Mouse (Mus musculus) gastrocnemius, postnatal 14 days (tissue): ENCODE results near the gene Ang. TPM values are rescaled to one million over a fixed set of nuclear protein-coding genes. Genes with fewer than 3 reads are reported as not detected.

ENCODE experiments used
- DNase-seq: peaks from one replicate; pipeline ENCODE4 v3.0.0; 2021; ENCODE audit warnings: mixed read lengths
- intact Hi-C: fragments of 180-260 bp; cut with DNase I; formaldehyde crosslinking; loops from one replicate; pipeline ENCODE4 v1.15.1; 2025; ENCODE audit warnings: low total_unique reads
- long read RNA-seq, 2 experiments: library from polyadenylated mRNA; stranded (forward); transcript quantifications; one replicate each; pipeline ENCODE4 v2.0.0; 2021
- total RNA-seq, 2 experiments: library from RNA; stranded (reverse); gene quantifications; 2 replicates each; pipeline ENCODE4 v1.2.3; 2021

Ang gene
- total RNA-seq: 1 to 10 TPM; 3.6 to 3.8 TPM
- long read RNA-seq, experiment 1, partial matches to known transcripts: 0 of 2 reads
- long read RNA-seq, experiment 1, other reads (novel, unspliced or antisense): 1 of 2 reads
- long read RNA-seq, experiment 2: 0 reads

DNA sequence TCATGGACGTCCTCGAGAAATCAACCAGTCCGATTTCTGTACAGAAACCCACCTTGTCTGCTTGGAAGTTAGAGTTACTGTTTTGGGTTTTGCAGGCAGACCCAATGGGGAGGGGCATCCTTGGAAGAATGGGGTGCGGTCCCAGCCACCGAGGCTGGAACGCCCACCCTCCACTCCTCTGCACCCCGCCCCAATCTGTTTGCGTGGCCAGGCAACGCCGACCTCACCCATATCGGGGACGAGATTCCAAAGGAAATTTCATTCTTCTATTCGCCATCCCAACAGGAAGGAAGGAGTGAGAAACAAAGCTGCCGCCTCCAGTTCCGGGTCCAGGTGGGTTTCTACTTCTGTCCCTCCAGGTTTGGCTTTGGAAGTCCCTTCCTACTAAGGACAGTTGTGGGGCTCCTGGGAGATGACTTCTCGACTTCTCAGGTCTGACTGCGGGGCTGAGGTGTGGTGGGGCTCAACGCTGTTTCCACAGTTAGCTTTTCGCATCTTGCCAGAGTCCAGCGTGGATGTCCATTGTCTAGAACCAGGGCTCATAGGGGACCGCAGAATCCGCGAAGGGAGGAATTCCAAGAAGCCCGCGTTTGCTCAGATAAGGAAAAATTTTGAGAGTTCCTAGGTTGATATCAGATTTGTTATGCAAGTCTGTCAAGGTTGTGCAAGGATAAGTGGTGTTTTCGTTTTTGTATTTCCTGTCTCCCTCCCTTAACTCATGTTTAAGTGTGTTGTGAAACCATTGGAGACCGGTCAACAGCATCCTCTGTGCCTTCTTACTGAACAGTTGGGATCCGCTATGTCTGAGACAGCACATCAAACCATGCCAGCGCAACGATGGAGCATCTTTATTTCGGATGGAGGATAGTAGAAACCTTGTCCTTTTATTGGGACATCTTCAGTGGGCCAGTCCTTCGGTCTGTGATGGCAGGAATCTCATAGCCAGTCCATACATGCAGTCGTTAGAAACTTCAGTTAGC, at the start of gene Ang, which contains the start of gene Rnase4:
Gene Ang (plus strand): TSS at position 230 of the 980 bp plus-strand sequence.
Gene Rnase4 (plus strand): TSS at position 157 of the 980 bp plus-strand sequence.
- DNase-seq: peak; percentile 79
- intact Hi-C loops: loop anchor here (10.0 kb wide), 1 partner anchor 286 kb away; the partner anchor contains the start of genes Ccnb1ip1 and Parp2

DNA sequence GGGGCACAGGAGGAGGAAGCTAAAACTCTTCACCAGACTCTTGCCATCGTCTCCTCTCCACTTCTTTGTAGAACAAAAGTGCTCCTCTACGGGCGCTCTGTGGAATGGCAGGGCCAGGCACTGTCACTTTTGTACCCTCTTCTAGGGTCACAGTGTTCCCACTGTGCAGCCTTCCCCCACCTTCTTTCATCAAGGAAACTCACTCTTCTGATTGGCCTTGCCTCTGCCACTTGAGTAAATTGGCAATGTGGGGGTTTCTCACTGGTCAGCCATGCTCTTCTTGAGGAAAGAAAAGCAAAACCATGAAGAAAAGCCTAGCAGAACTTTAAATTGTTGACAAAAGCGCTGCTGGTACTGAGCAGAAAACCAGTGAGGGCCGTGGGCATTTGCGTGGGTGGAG, 49.2 kb upstream of the Ang start, which contains the start of gene Rnase9:
Gene Rnase9 (minus strand): TSS at position 101 of the 400 bp plus-strand sequence.
- no peak for DNase-seq
- intact Hi-C loops: no loop called here

- intact Hi-C loops: no loop called here
- DNase-seq: no peak
These were observed 43.1 kb upstream of the Ang start for GRCm38 (mm10) chr14:51047846-51048245.

DNA sequence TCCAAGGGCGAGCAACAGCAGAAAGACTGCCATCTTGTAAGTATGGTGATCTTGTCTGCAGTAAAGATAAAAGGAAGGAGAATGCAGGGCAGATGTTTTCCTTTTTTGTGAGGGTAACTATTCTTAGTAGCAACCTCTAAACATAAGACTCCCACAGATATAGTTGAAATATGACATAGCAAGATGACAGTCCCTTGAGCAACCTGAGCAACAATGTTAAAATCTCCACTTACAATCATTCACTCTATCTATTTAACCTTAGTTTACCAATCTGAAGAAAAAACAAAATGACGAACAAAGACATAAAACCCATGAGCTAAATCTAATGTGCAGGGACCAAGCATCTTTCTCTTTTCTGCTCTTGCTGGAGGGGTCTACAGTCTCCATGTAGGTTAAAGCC, 40.9 kb upstream of the Ang start, which contains the start of gene Rnase11:
Gene Rnase11 (minus strand): TSS at position 101 of the 400 bp plus-strand sequence.
- DNase-seq: no peak
- intact Hi-C loops: no loop called here

GRCm38 (mm10) chr14:51051941-51052340, 39.0 kb upstream of the Ang start:
- intact Hi-C loops: no loop called here
- DNase-seq: no peak

DNA sequence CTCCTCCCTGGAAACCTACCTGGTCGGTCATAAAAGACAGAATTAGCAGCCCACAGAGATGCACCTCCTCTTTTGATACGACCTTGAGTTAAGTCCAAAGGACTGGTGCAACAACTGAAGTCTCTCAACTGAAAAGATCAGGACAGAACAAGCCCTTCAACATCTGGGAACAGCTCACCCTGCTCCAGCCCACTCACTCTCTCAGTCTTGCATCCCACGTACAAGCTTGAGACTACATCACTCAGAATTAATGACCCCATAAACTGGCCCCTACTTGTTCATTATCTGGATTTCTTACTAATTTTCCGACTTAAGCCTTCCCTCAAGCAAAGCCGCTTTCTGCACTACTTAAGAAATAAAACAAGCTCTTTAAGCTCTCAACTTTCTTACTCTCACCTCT, 37.8 kb upstream of the Ang start:
- intact Hi-C loops: no loop called here
- no peak for DNase-seq

- intact Hi-C loops: no loop called here
These were observed 36.4 kb upstream of the Ang start for GRCm38 (mm10) chr14:51054243-51055237.

DNA sequence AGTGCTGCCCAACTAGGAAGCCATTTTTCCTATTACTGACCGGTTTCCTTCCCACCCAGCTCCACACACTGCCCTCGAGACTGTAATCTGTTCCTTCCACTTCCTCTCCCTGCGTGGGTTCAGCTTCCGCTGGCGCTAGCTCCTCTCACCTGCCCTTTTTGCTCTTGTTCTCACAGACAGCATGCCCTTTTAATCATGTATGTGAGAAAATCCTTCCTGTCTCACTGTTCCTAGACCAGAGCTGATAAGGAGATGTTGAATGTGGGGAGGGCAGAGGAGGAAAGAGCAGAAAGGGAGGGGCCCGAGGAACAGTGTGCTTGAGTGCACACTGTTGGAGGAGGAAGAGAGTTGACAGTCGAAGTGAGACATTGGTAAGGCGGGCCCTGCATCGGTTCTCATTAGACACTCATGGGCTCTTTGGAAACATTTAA, 33.5 kb upstream of the Ang start, which contains the start of gene Rnase12:
Gene Rnase12 (minus strand): TSS at position 261 of the 431 bp plus-strand sequence.
- no peak for DNase-seq
- intact Hi-C loops: no loop called here

More at GRCm38 (mm10) chr14:51054243-51055237, 36.4 kb upstream of the Ang start:
- no peak for DNase-seq

DNA sequence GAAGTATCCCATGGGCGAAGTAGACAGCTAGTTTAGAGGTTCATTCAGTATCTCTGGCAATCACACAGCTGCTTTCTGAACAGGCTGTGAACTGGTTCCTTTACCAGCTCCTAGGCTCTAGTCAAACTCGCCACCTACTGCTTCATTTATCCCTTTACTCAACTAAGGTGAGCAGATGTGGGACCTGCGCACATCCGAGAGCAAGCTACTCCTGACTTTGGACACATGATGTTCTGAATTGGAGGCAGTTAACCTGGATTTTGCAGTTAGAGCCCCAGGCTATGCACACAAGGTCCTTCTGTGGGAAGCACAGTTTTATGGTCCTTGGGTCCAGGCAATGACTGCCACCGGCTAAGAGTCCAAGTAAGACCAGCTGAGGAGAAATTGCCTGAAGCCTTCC, 30.2 kb upstream of the Ang start:
- DNase-seq: no peak

DNA sequence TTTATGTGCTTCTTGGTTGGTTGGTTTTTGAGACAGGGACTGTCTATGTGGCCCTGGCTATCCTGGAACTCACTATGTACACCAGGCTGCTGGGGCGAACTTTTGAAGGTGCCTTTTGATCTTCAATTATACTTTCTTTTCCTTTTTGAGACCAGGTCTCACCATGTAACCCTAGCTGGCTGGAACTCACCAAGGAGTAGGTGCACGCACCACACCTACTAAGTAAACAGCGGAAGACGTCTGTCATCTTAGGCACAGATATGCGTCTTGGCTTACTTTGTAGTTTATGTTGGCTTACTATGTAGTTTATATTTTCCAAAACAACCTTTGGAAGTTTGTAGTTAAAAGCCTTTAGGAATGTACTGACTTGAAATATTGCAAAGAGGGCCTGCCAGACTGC, 22.0 kb upstream of the Ang start:
- intact Hi-C loops: loop anchor here (10.0 kb wide), 1 partner anchor 264 kb away; the partner anchor contains the start of genes Ccnb1ip1 and Parp2
- no peak for DNase-seq

More for the DNA sequence above, 30.2 kb upstream of the Ang start:
- intact Hi-C loops: loop anchor here (5.0 to 10.0 kb wide), 2 partner anchors 33 to 256 kb away; partner anchors contain the start of genes Ccnb1ip1 and Parp2

DNA sequence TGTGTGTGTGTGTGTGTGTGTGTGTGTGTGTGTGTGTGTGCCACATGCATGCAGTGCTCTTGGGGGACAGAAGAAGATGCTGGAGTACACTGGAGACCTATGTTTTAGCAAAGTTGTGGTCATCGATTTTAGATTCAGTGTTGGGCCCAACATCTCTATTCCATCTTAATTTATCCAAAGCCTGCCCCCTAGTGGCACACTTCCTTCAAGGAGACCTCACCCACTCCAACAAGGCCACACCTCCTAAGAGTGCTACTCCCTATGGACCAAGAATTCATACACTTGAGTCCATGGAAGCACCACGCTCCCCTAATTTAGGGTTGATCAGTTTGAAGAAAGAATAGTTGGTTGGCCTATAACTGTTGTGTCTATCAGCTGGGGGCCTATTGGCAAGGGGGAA, 21.3 kb upstream of the Ang start:
- intact Hi-C loops: loop anchor here (10.0 kb wide), 1 partner anchor 265 kb away; the partner anchor contains the start of genes Ccnb1ip1 and Parp2
- DNase-seq: no peak

DNA sequence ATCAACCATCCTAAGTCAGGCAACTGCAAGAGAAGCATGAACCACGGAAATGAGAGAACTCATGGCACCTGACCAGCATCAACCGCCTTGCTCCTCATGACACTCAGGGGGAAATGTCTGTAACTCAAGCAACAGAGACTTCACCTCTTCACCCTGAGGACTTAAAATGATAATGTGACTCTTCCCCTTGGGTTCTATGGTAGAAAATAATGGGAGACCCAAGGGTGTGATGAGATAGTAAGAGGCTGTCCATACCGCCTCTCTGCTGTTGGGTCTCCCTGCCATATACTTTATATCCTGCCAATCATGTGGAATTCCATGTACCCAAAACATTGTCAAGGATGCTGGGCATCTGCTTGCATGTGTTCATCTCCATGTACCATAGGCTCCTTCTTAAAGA, 16.6 kb upstream of the Ang start, which contains the start of gene Olfr750:
Gene Olfr750 (minus strand): TSS at position 101 of the 400 bp plus-strand sequence.
- intact Hi-C loops: no loop called here
- DNase-seq: no peak

GRCm38 (mm10) chr14:51079180-51079579, 11.8 kb upstream of the Ang start:
- intact Hi-C loops: no loop called here

DNA sequence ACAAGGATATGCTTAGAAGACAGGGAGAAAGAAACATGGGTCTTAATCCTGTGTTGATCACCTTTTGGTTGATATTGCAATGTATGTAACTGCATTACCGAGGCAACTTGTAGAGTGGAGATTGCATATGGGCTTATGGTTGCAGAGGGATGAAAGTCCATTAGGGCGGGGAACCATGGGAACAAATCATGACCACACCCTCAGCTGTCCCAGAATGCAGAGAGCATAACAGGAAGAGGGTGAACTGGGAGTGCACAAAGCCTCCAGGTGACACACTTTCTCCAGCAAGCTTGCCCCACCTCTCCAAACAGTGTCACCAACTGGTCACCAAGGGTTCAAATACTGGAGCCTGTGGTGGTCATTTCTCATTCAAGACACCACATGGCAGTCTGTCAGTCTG, 9.9 kb upstream of the Ang start:
- intact Hi-C loops: no loop called here
- DNase-seq: no peak

More at GRCm38 (mm10) chr14:51079180-51079579, 11.8 kb upstream of the Ang start:
- DNase-seq: no peak

DNA sequence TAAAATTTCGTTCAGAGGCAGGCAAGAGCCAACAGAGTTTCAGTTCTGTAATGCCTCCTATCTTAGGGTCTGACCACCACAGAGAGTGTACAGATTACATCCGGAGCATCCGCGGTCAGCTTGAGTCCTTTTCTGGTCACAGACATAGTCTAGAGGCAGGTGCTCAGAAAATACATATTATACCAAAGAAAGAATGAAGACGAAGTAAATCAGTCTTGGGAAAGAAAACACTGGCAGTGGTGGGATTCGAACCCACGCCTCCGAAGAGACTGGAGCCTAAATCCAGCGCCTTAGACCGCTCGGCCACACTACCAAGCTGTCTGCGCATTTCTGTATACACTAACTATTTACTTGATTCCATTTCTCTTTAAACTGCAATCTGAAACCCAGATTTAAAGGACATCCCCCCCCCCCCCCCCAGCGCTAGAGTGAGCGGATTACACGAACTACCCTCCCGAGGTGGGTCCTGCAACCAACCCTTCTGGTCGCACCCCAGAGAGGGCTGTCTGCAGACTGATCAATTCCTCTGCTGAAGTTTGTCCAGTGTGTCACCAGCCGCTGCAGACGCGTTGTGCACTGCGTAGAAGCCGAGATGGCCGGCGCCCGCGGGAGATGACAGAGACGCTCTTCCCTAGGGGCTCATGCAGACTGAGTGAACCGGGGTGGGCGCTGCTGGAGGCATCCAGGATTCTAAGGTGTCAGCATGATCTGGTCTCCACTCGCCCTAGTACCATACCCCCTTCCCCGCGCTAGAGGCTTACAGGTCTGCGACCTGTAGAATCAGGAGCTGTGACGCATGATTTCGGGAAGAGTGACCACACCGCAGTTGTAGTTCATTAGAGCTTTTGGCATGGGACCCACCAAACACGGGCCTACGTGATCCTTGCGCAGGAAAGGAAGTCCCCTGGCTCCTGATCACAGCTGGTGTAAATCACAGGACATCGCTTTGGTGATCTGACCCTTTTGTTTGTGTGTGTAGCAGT, 8.1 kb upstream of the Ang start:
- DNase-seq: peak; percentile 33
- intact Hi-C loops: no loop called here

GRCm38 (mm10) chr14:51083805-51084204, 7.1 kb upstream of the Ang start:
- no peak for DNase-seq
- intact Hi-C loops: no loop called here

GRCm38 (mm10) chr14:51085086-51085485, 5.9 kb upstream of the Ang start:
- intact Hi-C loops: no loop called here
- DNase-seq: no peak

DNA sequence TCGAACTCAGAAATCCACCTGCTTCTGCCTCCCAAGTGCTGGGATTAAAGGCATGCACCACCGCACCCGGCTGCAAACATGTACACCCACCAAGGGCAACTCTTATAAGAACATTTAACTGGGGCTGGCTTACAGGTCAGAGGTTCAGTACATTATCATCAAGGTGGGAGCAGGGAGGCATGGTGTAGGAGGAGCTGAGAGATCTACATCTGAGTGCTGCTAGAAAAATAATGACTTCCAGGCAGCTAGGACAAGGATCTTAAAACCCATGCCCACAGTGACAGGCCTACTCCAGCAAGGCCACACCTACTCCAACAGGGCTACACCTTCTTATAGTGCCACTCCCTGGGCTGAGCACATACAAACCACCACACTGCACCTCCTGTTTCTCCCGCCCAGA, 5.0 kb upstream of the Ang start:
- DNase-seq: no peak
- intact Hi-C loops: no loop called here
